Mouse (Mus musculus) stomach, embryonic 15.5 days (tissue): ENCODE results near the gene Stard3. TPM values are rescaled to one million over a fixed set of nuclear protein-coding genes. Genes with fewer than 3 reads are reported as not detected.
"Not testable (repeated sequence)": the region's sequence is repeated elsewhere in the genome, so short reads cannot be mapped to it uniquely, and the experiment has no call there.

Source experiments
- ATAC-seq: fragments of 200-750 bp; cut with Nextera tagmentation; 2 replicates; pipeline ENCODE4 v1.8.0; 2017; ENCODE audit warnings: low read depth, moderate number of reproducible peaks, moderate TSS enrichment; ENCODE audit not compliant: insufficient read depth, low FRiP score
- H3K27ac ChIP-seq: fragments of 300-500 bp; sonication (generic); 2 replicates; pipeline ENCODE4 v1.5.1; 2015; ENCODE audit warnings: mild to moderate bottlenecking, inconsistent platforms
- H3K27me3 ChIP-seq: fragments of 300-500 bp; sonication (generic); replicated peaks from 2 replicates; pipeline ENCODE4 v1.6.1; 2015; ENCODE audit warnings: inconsistent platforms
- H3K36me3 ChIP-seq: fragments of 300-500 bp; sonication (generic); 2 replicates; pipeline ENCODE4 v1.6.1; 2015; ENCODE audit warnings: inconsistent platforms
- H3K4me1 ChIP-seq: fragments of 300-500 bp; sonication (generic); 2 replicates; pipeline ENCODE4 v1.6.1; 2015; ENCODE audit warnings: inconsistent platforms
- H3K4me2 ChIP-seq: fragments of 300-500 bp; sonication (generic); 2 replicates; pipeline ENCODE4 v1.6.1; 2015; ENCODE audit warnings: mild to moderate bottlenecking, inconsistent platforms
- H3K4me3 ChIP-seq: fragments of 300-500 bp; sonication (generic); replicated peaks from 2 replicates; pipeline ENCODE4 v1.5.1; 2015; ENCODE audit warnings: inconsistent platforms
- H3K9ac ChIP-seq: fragments of 300-500 bp; sonication (generic); 2 replicates; pipeline ENCODE4 v1.6.1; 2015; ENCODE audit warnings: inconsistent platforms
- H3K9me3 ChIP-seq: fragments of 300-500 bp; sonication (generic); 2 replicates; pipeline ENCODE4 v1.6.1; 2016; ENCODE audit warnings: inconsistent platforms
- WGBS: fragments of 180-500 bp; shearing (Covaris S2); methylation state at CpG from one replicate; pipeline ENCODE4 v1.1.7; 2015; 5-methylcytosine and 5-hydroxymethylcytosine counted together
- polyA plus RNA-seq: library from polyadenylated mRNA; unstranded; fragments of >200 nt; fragmentation: Nextera tagmentation; extraction: Ambion mirVana; gene quantifications from 2 replicates; pipeline ENCODE4 v1.2.1, GENCODE M21; 2015

The Stard3 gene
- polyA plus RNA-seq, 1 experiment from 2014 or later, result 41.1 TPM

- Histone ChIP-seq H3K9ac (no peak overlapping the region), H3K27me3 (no peaks in the 10 kb centered on the region), H3K27ac (no peak overlapping the region), H3K4me3 (no peak overlapping the region), H3K36me3 (peaks cover 24% of the 10 kb centered on the region; the same call in 1 of the 2 replicates), H3K4me2 (peak overlapping the region; percentile 10; the same call in 1 of the 2 replicates), H3K9me3 (no peaks in the 10 kb centered on the region), H3K4me1 (0 out of 2 replicates have a peak, but pooled peaks cover 6% of the 10 kb centered on the region)
- 44% methylated on average over 10 of the region's 10 CpGs for WGBS
- ATAC-seq, result peak; percentile 20; the same call in 1 of the 2 replicates
These were observed 13.5 kb downstream of the Stard3 start for GRCm38 (mm10) chr11:98371556-98372240.

GRCm38 (mm10) chr11:98372406-98372805 lies 14.2 kb downstream of the Stard3 start:
- no peak overlapping the region for H3K4me3 ChIP-seq
- no peak overlapping the region for H3K4me2 ChIP-seq
- H3K27ac ChIP-seq, result no peak overlapping the region
- 9% methylated on average over 2 of the region's 2 CpGs for WGBS
- H3K4me1 ChIP-seq, result 0 out of 2 replicates have a peak, but pooled peaks cover 6% of the 10 kb centered on the region
- H3K36me3 ChIP-seq, result peaks cover 31% of the 10 kb centered on the region; the same call in 1 of the 2 replicates
- H3K9ac ChIP-seq, result no peak overlapping the region
- ATAC-seq, result no peak
- no peaks in the 10 kb centered on the region for H3K27me3 ChIP-seq
- no peaks in the 10 kb centered on the region for H3K9me3 ChIP-seq

- Histone ChIP-seq H3K9ac (no peak overlapping the region), H3K4me2 (no peak overlapping the region), H3K9me3 (no peaks in the 10 kb centered on the region), H3K27me3 (no peaks in the 10 kb centered on the region), H3K4me3 (no peak overlapping the region), H3K27ac (no peak overlapping the region), H3K4me1 (0 out of 2 replicates have a peak, but pooled peaks cover 6% of the 10 kb centered on the region), H3K36me3 (peaks cover 35% of the 10 kb centered on the region; the same call in 1 of the 2 replicates)
- ATAC-seq, result no peak
- 86% methylated on average over 6 of the region's 6 CpGs for WGBS
These were observed 15.1 kb downstream of the Stard3 start for GRCm38 (mm10) chr11:98373244-98373643.

GRCm38 (mm10) chr11:98374266-98374665 lies 16.1 kb downstream of the Stard3 start:
- peaks cover 37% of the 10 kb centered on the region; the same call in 1 of the 2 replicates for H3K36me3 ChIP-seq
- no peak overlapping the region for H3K4me3 ChIP-seq
- H3K9ac ChIP-seq, result no peak overlapping the region
- 0 out of 2 replicates have a peak, but pooled peaks cover 6% of the 10 kb centered on the region for H3K4me1 ChIP-seq
- no peak for ATAC-seq
- no peak overlapping the region for H3K4me2 ChIP-seq
- H3K27me3 ChIP-seq, result no peaks in the 10 kb centered on the region
- no peaks in the 10 kb centered on the region for H3K9me3 ChIP-seq
- WGBS, result 81% methylated on average over 8 of the region's 8 CpGs
- no peak overlapping the region for H3K27ac ChIP-seq

GRCm38 (mm10) chr11:98376756-98377155 lies 18.6 kb downstream of the Stard3 start:
- H3K27ac ChIP-seq, result no peak overlapping the region
- H3K36me3 ChIP-seq, result peaks cover 43% of the 10 kb centered on the region; the same call in 1 of the 2 replicates
- H3K4me1 ChIP-seq, result 0 out of 2 replicates have a peak, but pooled peaks cover 6% of the 10 kb centered on the region
- no peaks in the 10 kb centered on the region for H3K27me3 ChIP-seq
- H3K9ac ChIP-seq, result no peak overlapping the region
- no peaks in the 10 kb centered on the region for H3K9me3 ChIP-seq
- WGBS, result 73% methylated on average over 5 of the region's 5 CpGs
- no peak for ATAC-seq
- H3K4me3 ChIP-seq, result no peak overlapping the region
- no peak overlapping the region for H3K4me2 ChIP-seq

- H3K27ac ChIP-seq, result no peak overlapping the region
- H3K9ac ChIP-seq, result no peak overlapping the region
- H3K4me2 ChIP-seq, result no peak overlapping the region
- H3K4me3 ChIP-seq, result no peak overlapping the region
- 85% methylated on average over 11 of the region's 11 CpGs for WGBS
- H3K36me3 ChIP-seq, result peaks cover 43% of the 10 kb centered on the region; the same call in 1 of the 2 replicates
- no peaks in the 10 kb centered on the region for H3K27me3 ChIP-seq
- no peaks in the 10 kb centered on the region for H3K9me3 ChIP-seq
- H3K4me1 ChIP-seq, result no peaks in the 10 kb centered on the region
- ATAC-seq, result no peak
These were observed 19.6 kb downstream of the Stard3 start for GRCm38 (mm10) chr11:98377787-98378186.

- no peak for ATAC-seq
- Histone ChIP-seq H3K9me3 (no peaks in the 10 kb centered on the region), H3K4me3 (no peak overlapping the region), H3K27me3 (0 out of 2 replicates have a peak, but pooled peaks cover 3% of the 10 kb centered on the region), H3K9ac (no peak overlapping the region), H3K4me2 (no peak overlapping the region), H3K36me3 (peaks cover 38% of the 10 kb centered on the region; the same call in 1 of the 2 replicates), H3K27ac (no peak overlapping the region), H3K4me1 (no peaks in the 10 kb centered on the region)
- WGBS, result 84% methylated on average over 7 of the region's 7 CpGs
These were observed 21.2 kb downstream of the Stard3 start for GRCm38 (mm10) chr11:98379379-98379778.

GRCm38 (mm10) chr11:98380106-98380505 lies 21.9 kb downstream of the Stard3 start:
- Histone ChIP-seq H3K4me2 (no peak overlapping the region), H3K4me1 (no peaks in the 10 kb centered on the region), H3K9ac (no peak overlapping the region), H3K27me3 (peaks cover 10% of the 10 kb centered on the region; the same call in 1 of the 2 replicates), H3K4me3 (no peak overlapping the region), H3K9me3 (no peaks in the 10 kb centered on the region), H3K36me3 (peaks cover 30% of the 10 kb centered on the region; the same call in 1 of the 2 replicates), H3K27ac (no peak overlapping the region)
- WGBS, result 86% methylated on average over 6 of the region's 6 CpGs
- ATAC-seq, result no peak

GRCm38 (mm10) chr11:98381651-98382050 lies 23.5 kb downstream of the Stard3 start:
- 88% methylated on average over 2 of the region's 2 CpGs for WGBS
- no peak for ATAC-seq
- peaks cover 19% of the 10 kb centered on the region; the same call in 1 of the 2 replicates for H3K36me3 ChIP-seq
- peaks cover 23% of the 10 kb centered on the region for H3K27me3 ChIP-seq
- H3K27ac ChIP-seq, result no peak overlapping the region
- no peaks in the 10 kb centered on the region for H3K9me3 ChIP-seq
- no peak overlapping the region for H3K4me2 ChIP-seq
- no peaks in the 10 kb centered on the region for H3K4me1 ChIP-seq
- no peak overlapping the region for H3K4me3 ChIP-seq
- H3K9ac ChIP-seq, result no peak overlapping the region

GRCm38 (mm10) chr11:98382405-98382804 lies 24.2 kb downstream of the Stard3 start:
- not testable (repeated sequence) for H3K27ac ChIP-seq, ATAC-seq, H3K9me3 ChIP-seq, H3K4me1 ChIP-seq, H3K4me3 ChIP-seq, H3K9ac ChIP-seq, H3K4me2 ChIP-seq
- Histone ChIP-seq H3K36me3 (peaks cover 12% of the 10 kb centered on the region; the same call in 1 of the 2 replicates), H3K27me3 (peaks cover 29% of the 10 kb centered on the region)
- WGBS, result 26% methylated on average over 2 of the region's 2 CpGs

- Histone ChIP-seq H3K36me3 (peaks cover 8% of the 10 kb centered on the region; the same call in 1 of the 2 replicates), H3K4me3 (no peak within 1 kb of the TSS), H3K4me1 (no peaks in the 10 kb centered on the region), H3K27ac (no peak within 1 kb of the TSS), H3K4me2 (no peak within 1 kb of the TSS), H3K9me3 (no peaks in the 10 kb centered on the region), H3K9ac (no peak within 1 kb of the TSS), H3K27me3 (peaks cover 39% of the 10 kb centered on the region)
- 60% methylated on average over 14 of the region's 14 CpGs for WGBS
- ATAC-seq, result no peak
These were observed 25.3 kb downstream of the Stard3 start, which contains the start of gene Tcap for GRCm38 (mm10) chr11:98383261-98384030. Gene Tcap, plus strand, starts transcription at chr11:98383811.
